Mouse (Mus musculus): ENCODE data around the gene Mt2. TPM values are rescaled to one million over a fixed set of nuclear protein-coding genes. Genes with fewer than 3 reads are reported as not detected.
"Not testable (repeated sequence)": the region's sequence is repeated elsewhere in the genome, so short reads cannot be mapped to it uniquely, and the experiment has no call there.

The Mt2 gene
- total RNA-seq (2021) = 100 to 1,000 TPM; 103 to 148 TPM
- long read RNA-seq, experiment 1, transcript Mt2-201 (3 exons, 511 nt) = major isoform, 9 of 11 reads
- long read RNA-seq, experiment 1, partial matches to known transcripts = 0 of 11 reads
- long read RNA-seq, experiment 1, other reads (novel, unspliced or antisense) = 2 of 11 reads
- long read RNA-seq, experiment 2, transcript Mt2-201 (3 exons, 511 nt) = major isoform, 6 of 9 reads
- long read RNA-seq, experiment 2, partial matches to known transcripts = 1 of 9 reads
- long read RNA-seq, experiment 2, other reads (novel, unspliced or antisense) = 2 of 9 reads

GRCm38 (mm10) chr8:94172075-94172808 lies at the start of gene Mt2:
TSS of gene Mt2 (plus strand) at chr8:94172664.
- peak within 1 kb of the TSS; percentile 81 for H3K4me3 ChIP-seq
- TF ChIP-seq CTCF (IDR thresholded peaks at IDR 0.05) = no peak
- DNase-seq = peak; percentile 87
- intact Hi-C loops (cut with DNase I) = no loop called here
- H3K27ac ChIP-seq = peak within 1 kb of the TSS; percentile 83

GRCm38 (mm10) chr8:94122711-94123468 lies 49.6 kb upstream of the Mt2 start:
- no peak overlapping the region for H3K4me3 ChIP-seq
- TF ChIP-seq CTCF (IDR thresholded peaks at IDR 0.05) = no peak
- no peak for DNase-seq
- intact Hi-C loops (cut with DNase I) = no loop called here
- H3K27ac ChIP-seq = no peak overlapping the region

- Histone ChIP-seq H3K27ac (no peak overlapping the region), H3K4me3 (no peak overlapping the region)
- no peak for TF ChIP-seq CTCF (IDR thresholded peaks at IDR 0.05)
- intact Hi-C loops (cut with DNase I) = no loop called here
- no peak for DNase-seq
These were observed 44.8 kb upstream of the Mt2 start for GRCm38 (mm10) chr8:94127711-94128110.

GRCm38 (mm10) chr8:94129133-94129789 lies 43.2 kb upstream of the Mt2 start:
- intact Hi-C loops (cut with DNase I) = no loop called here
- no peak overlapping the region for H3K4me3 ChIP-seq
- DNase-seq = no peak
- no peak for TF ChIP-seq CTCF (IDR thresholded peaks at IDR 0.05)
- H3K27ac ChIP-seq = no peak overlapping the region

- intact Hi-C loops (cut with DNase I) = no loop called here
- H3K27ac ChIP-seq = no peak overlapping the region
- H3K4me3 ChIP-seq = no peak overlapping the region
- DNase-seq = no peak
- no peak for TF ChIP-seq CTCF (IDR thresholded peaks at IDR 0.05)
These were observed 42.3 kb upstream of the Mt2 start for GRCm38 (mm10) chr8:94130126-94130525.

GRCm38 (mm10) chr8:94132096-94132495 lies 40.4 kb upstream of the Mt2 start:
- intact Hi-C loops (cut with DNase I) = no loop called here
- H3K4me3 ChIP-seq = no peak overlapping the region
- DNase-seq = no peak
- no peak overlapping the region for H3K27ac ChIP-seq
- no peak for TF ChIP-seq CTCF (IDR thresholded peaks at IDR 0.05)

- intact Hi-C loops (cut with DNase I); H3K27ac ChIP-seq; H3K4me3 ChIP-seq; DNase-seq: not testable (repeated sequence)
These were observed 37.9 kb upstream of the Mt2 start for GRCm38 (mm10) chr8:94134601-94135000.

- Histone ChIP-seq H3K27ac (no peak overlapping the region), H3K4me3 (no peak overlapping the region)
- intact Hi-C loops (cut with DNase I) = no loop called here
- DNase-seq = no peak
- TF ChIP-seq CTCF (IDR thresholded peaks at IDR 0.05) = no peak
These were observed 36.9 kb upstream of the Mt2 start for GRCm38 (mm10) chr8:94135556-94135955.

- intact Hi-C loops (cut with DNase I) = no loop called here
- no peak overlapping the region for H3K4me3 ChIP-seq
- no peak for DNase-seq
- no peak for TF ChIP-seq CTCF (IDR thresholded peaks at IDR 0.05)
- no peak overlapping the region for H3K27ac ChIP-seq
These were observed 36.3 kb upstream of the Mt2 start for GRCm38 (mm10) chr8:94136192-94136591.

GRCm38 (mm10) chr8:94136933-94137332 lies 35.5 kb upstream of the Mt2 start, which contains the start of gene Mt4:
TSS of gene Mt4 (plus strand) at chr8:94137197.
- intact Hi-C loops (cut with DNase I) = no loop called here
- Histone ChIP-seq H3K27ac (no peak within 1 kb of the TSS), H3K4me3 (no peak within 1 kb of the TSS)
- TF ChIP-seq CTCF (IDR thresholded peaks at IDR 0.05) = no peak
- no peak for DNase-seq

- peak; percentile 71 for DNase-seq
- Histone ChIP-seq H3K4me3 (no peak overlapping the region), H3K27ac (peak overlapping the region; percentile 64)
- intact Hi-C loops (cut with DNase I) = no loop called here
- no peak for TF ChIP-seq CTCF (IDR thresholded peaks at IDR 0.05)
These were observed 32.1 kb upstream of the Mt2 start for GRCm38 (mm10) chr8:94140266-94140795.

GRCm38 (mm10) chr8:94148236-94148635 lies 24.2 kb upstream of the Mt2 start:
- no peak for TF ChIP-seq CTCF (IDR thresholded peaks at IDR 0.05)
- no peak for DNase-seq
- Histone ChIP-seq H3K27ac (no peak overlapping the region), H3K4me3 (no peak overlapping the region)
- intact Hi-C loops (cut with DNase I) = no loop called here

Data from gastrocnemius, adult 2 months (tissue).